Mouse (Mus musculus): Measurements from ENCODE around the gene Epn2. TPM values are rescaled to one million over a fixed set of nuclear protein-coding genes. Genes with fewer than 3 reads are reported as not detected.

Epn2 gene
- total and polyA plus RNA-seq, 3 experiments: 8.6 to 12.5 TPM; not detected in 1

- TF ChIP-seq TAL1 (IDR thresholded peaks at IDR 0.05; ENCODE audit: low read length) (no peak), ELF1 (IDR thresholded peaks at IDR 0.05; ENCODE audit: low read depth, low read length) (no peak), TBP (IDR thresholded peaks at IDR 0.05; ENCODE audit: low read depth, low read length) (no peak), ZNF384 (IDR thresholded peaks at IDR 0.05; ENCODE audit: low read depth, low read length) (no peak), POLR2AphosphoS5 (IDR thresholded peaks at IDR 0.05; ENCODE audit: borderline replicate concordance, low read depth, low read length) (no peak), HCFC1 (IDR thresholded peaks at IDR 0.05; ENCODE audit: low read depth, low read length) (no peak), MYC (IDR thresholded peaks at IDR 0.05; ENCODE audit: low read depth, low read length) (no peak), ZC3H11A (IDR thresholded peaks at IDR 0.05; ENCODE audit: low read depth, low read length) (no peak), UBTF (IDR thresholded peaks at IDR 0.05; ENCODE audit: borderline replicate concordance, insufficient read depth, low read depth, low read length) (no peak)
- Histone ChIP-seq H3K27ac (ENCODE audit: control insufficient read depth, low read depth, low read length) (no peak overlapping the region), H3K27me3 (ENCODE audit: control insufficient read depth in 1 of 2, insufficient read depth in 2 of 2, low read length in 2 of 2) (no peaks in the 10 kb centered on the region), H3K9me3 (replicated peaks; ENCODE audit: insufficient read depth, low read length) (no peaks in the 10 kb centered on the region), H3K79me2 (ENCODE audit: control insufficient read depth, insufficient read depth, low read length, poor library complexity) (no peaks in the 10 kb centered on the region), H3K4me1 (ENCODE audit: control insufficient read depth in 1 of 2, insufficient read depth in 2 of 2, low read length in 2 of 2) (no peaks in the 10 kb centered on the region), H3K9ac (ENCODE audit: control insufficient read depth, low read depth, low read length, poor library complexity, severe bottlenecking) (no peak overlapping the region), H3K4me3 (ENCODE audit: control insufficient read depth in 1 of 2, insufficient read depth in 1 of 2, low read depth in 2 of 2, low read length in 2 of 2) (no peak overlapping the region), H3K36me3 (ENCODE audit: control insufficient read depth in 1 of 2, insufficient read depth in 2 of 2, low read length in 2 of 2) (no peaks in the 10 kb centered on the region)
- no peak for DNase-seq (ENCODE audit: low read depth, low spot score)
Observed at GRCm38 (mm10) chr11:61625136-61625535, 45.6 kb upstream of the Epn2 start.

- DNase-seq (ENCODE audit: low read depth, low spot score): no peak
- no peaks in the 10 kb centered on the region for H3K9me3 ChIP-seq (replicated peaks; ENCODE audit: insufficient read depth, low read length)
- H3K36me3 ChIP-seq (ENCODE audit: control insufficient read depth in 1 of 2, insufficient read depth in 2 of 2, low read length in 2 of 2): no peaks in the 10 kb centered on the region
- no peak for TF ChIP-seq MAZ (IDR thresholded peaks at IDR 0.05; ENCODE audit: low read depth, low read length)
- TF ChIP-seq RAD21 (IDR thresholded peaks at IDR 0.05; ENCODE audit: low read depth, low read length): no peak
- peak; percentile 64; the same call in 1 of the 2 replicates for TF ChIP-seq BHLHE40 (IDR thresholded peaks at IDR 0.05; ENCODE audit: borderline replicate concordance, low read depth, low read length)
- TF ChIP-seq KAT2A (conservative IDR thresholded peaks at IDR 0.05; ENCODE audit: low read depth, low read length): no peak
- TF ChIP-seq MXI1 (IDR thresholded peaks at IDR 0.05; ENCODE audit: low read depth, low read length): 0 out of 2 replicates have a peak, but pooled peaks have one; percentile 15
- no peak for TF ChIP-seq USF2 (IDR thresholded peaks at IDR 0.05; ENCODE audit: borderline replicate concordance in 1 of 2, insufficient read depth in 1 of 2, low read depth in 1 of 2, low read length in 2 of 2)
- TF ChIP-seq GATA1 (IDR thresholded peaks at IDR 0.05; ENCODE audit: low read depth, low read length): no peak
- no peak for TF ChIP-seq MEF2A (IDR thresholded peaks at IDR 0.05; ENCODE audit: extremely low read depth, insufficient replicate concordance, low read depth, low read length, poor library complexity, severe bottlenecking)
- TF ChIP-seq TCF12 (IDR thresholded peaks at IDR 0.05; ENCODE audit: low read depth, low read length): no peak
- TF ChIP-seq NELFE (IDR thresholded peaks at IDR 0.05; ENCODE audit: low read depth, low read length): 0 out of 2 replicates have a peak, but pooled peaks have one; percentile 14
- TF ChIP-seq HCFC1 (IDR thresholded peaks at IDR 0.05; ENCODE audit: low read depth, low read length): no peak
- H3K27ac ChIP-seq (ENCODE audit: control insufficient read depth, low read depth, low read length): no peak overlapping the region
- H3K79me2 ChIP-seq (ENCODE audit: control insufficient read depth, insufficient read depth, low read length, poor library complexity): no peaks in the 10 kb centered on the region
- no peaks in the 10 kb centered on the region for H3K4me1 ChIP-seq (ENCODE audit: control insufficient read depth in 1 of 2, insufficient read depth in 2 of 2, low read length in 2 of 2)
- peak overlapping the region; percentile 64 for H3K9ac ChIP-seq (ENCODE audit: control insufficient read depth, low read depth, low read length, poor library complexity, severe bottlenecking)
- peak overlapping the region; percentile 44 to 47 for H3K4me3 ChIP-seq (ENCODE audit: control insufficient read depth in 1 of 2, insufficient read depth in 1 of 2, low read depth in 2 of 2, low read length in 2 of 2)
- H3K27me3 ChIP-seq (ENCODE audit: control insufficient read depth in 1 of 2, insufficient read depth in 2 of 2, low read length in 2 of 2): no peaks in the 10 kb centered on the region; a peak in 1 of 4 replicates
Observed at GRCm38 (mm10) chr11:61620762-61621161, 41.3 kb upstream of the Epn2 start.
